Mouse (Mus musculus) gastrocnemius, adult 2 months (tissue): ENCODE data around the gene 1110004F10Rik. TPM values are rescaled to one million over a fixed set of nuclear protein-coding genes. Genes with fewer than 3 reads are reported as not detected.

ENCODE experiments used
- DNase-seq: peaks from one replicate; pipeline ENCODE4 v3.0.0; 2022
- H3K27ac ChIP-seq: fragments of 200-600 bp; 2 replicates; pipeline ENCODE4 v1.8.1; 2022; ENCODE audit warnings: mild to moderate bottlenecking
- H3K4me3 ChIP-seq: fragments of 200-600 bp; 2 replicates; pipeline ENCODE4 v1.8.1; 2022; ENCODE audit warnings: mild to moderate bottlenecking, moderate library complexity
- CTCF ChIP-seq: fragments of 200-600 bp; IDR thresholded peaks from 2 replicates; pipeline ENCODE4 v1.8.1; 2022; ENCODE audit warnings: antibody characterized with exemption, mild to moderate bottlenecking, moderate library complexity
- intact Hi-C: fragments of 180-260 bp; cut with DNase I; formaldehyde crosslinking; loops from one replicate; pipeline ENCODE4 v1.15.1; 2025
- total RNA-seq, 2 experiments: library from RNA; stranded (reverse); gene quantifications; 2 replicates each; pipeline ENCODE4 v1.2.3; 2021

The 1110004F10Rik gene
- total RNA-seq, 2 experiments from 2014 or later: 43.5 to 48.3 TPM

DNA sequence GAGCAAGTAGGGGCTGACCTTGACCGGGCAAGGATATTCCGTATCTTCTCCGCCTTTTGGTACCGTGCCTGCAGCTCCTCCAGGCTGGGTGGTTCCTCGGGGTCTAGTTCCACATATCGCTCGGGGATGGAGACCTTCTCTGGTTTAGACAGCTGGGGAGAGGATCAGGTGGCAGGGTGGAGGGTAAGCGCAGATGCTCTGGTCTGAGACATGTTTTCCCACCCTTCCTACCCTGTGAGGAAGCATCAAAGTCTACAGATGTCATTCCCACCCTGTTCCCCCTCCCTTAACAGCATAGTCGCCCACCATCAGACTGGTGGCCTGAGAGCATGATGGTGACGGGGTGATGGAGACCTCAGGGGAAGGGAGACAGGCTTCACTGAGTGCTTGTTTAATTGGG lies 90.2 kb downstream of the 1110004F10Rik start:
- DNase-seq: no peak
- TF ChIP-seq CTCF: no peak

DNA sequence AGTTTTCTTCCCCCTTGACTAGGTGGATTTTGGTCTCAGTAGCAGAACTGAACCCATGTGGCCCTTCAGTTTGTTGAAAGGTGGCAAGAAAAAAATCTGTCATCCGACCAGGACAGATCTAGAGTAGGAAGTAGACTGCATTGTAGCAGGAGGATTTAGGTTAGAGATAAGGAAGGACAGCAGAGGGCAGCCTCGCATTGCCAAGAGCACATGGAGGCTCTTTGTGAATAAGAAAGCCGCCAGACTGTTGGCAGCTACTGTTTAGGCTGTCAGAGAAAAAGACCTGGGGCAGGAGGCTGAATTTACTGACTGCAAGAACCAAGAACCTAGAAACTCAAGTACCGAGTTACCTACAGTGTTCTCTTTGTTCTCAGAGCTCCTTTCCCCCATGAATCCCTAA lies 92.2 kb downstream of the 1110004F10Rik start:
- intact Hi-C loops: loop anchor here (5.0 kb wide), 1 partner anchor 66 kb away; no protein-coding TSS in a partner anchor
- H3K4me3 ChIP-seq: no peak overlapping the region
- DNase-seq: no peak

More for the DNA sequence above, 90.2 kb downstream of the 1110004F10Rik start:
- Histone ChIP-seq H3K4me3 (no peak overlapping the region), H3K27ac (no peak overlapping the region)
- intact Hi-C loops: no loop called here

DNA sequence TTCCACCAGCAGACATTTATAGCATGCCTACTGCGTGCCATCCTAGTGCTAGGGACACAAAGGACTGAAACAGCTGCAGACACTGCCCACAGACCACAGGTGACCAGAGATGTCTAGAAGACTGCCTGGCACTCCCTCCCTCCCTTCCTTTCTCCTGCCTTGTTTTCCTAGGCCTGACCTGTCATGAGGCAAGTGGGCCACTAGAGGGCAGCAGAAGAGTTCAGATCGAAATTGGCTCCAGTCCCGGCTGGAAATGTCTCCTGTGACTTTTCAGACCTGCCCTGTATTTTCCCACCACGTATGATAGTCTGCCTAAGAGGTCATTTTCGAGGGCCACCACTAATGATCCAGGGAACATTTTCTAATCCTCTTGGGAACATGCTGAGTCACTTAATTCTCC lies 92.9 kb downstream of the 1110004F10Rik start:
- Histone ChIP-seq H3K4me3 (no peak overlapping the region), H3K27ac (no peak overlapping the region)
- no peak; the same call in none of the 2 replicates for TF ChIP-seq CTCF
- peak; percentile 78 for DNase-seq
- intact Hi-C loops: loop anchor here (5.0 kb wide), 1 partner anchor 65 kb away; no protein-coding TSS in a partner anchor

More for the DNA sequence above, 92.2 kb downstream of the 1110004F10Rik start:
- TF ChIP-seq CTCF: 0 out of 2 replicates have a peak, but pooled peaks have one; percentile 9
- no peak overlapping the region for H3K27ac ChIP-seq

DNA sequence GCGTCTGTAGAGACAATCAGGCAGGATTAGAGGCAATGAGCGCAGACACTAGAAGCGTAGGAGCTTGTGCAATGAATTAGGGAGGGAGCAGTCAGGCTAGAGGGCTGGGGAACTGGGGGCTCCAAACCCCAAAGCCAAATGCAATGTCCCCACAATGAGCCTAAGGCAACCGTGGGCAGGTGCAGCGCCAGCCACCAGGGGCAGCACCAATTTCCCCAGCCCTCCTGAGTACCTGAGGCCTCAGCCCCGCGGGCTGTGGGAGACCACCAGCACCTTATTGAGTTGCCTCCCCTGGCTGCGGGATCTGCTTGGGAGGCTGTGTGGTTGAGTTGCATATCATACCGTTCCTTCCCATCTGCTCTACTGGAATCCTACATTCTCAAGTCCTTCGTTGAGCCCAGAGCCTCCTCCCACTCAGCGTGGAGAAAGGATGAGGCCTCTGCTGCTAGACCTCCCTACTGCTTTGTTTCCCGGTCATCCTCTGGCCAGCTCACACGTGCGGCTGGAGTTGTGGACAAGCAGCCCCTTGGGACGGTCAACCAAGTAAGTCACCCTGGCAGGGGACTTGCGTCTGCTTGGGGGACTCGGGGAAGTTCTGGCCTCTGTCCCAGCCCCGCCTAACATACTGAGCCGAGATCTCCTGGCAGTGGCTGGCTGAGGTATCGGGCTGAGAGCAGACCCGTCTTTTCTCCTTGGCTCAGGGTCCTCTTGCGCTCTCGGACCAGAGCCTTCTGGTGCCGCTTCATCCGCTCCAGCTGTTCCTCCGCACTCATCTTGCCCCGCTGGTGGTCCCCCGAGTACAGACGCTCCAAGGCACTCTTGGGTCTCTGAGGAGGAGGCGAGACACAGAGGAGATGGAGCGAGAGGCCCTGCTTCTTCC lies 95.5 kb downstream of the 1110004F10Rik start:
- TF ChIP-seq CTCF: peak; percentile 14
- intact Hi-C loops: loop anchor here (5.0 kb wide), 1 partner anchor 63 kb away; no protein-coding TSS in a partner anchor
- Histone ChIP-seq H3K27ac (no peak overlapping the region), H3K4me3 (peak overlapping the region; percentile 3; the same call in 1 of the 2 replicates)
- peak; percentile 42 for DNase-seq

- no peak for DNase-seq
- TF ChIP-seq CTCF: no peak
- Histone ChIP-seq H3K27ac (no peak overlapping the region), H3K4me3 (no peak overlapping the region)
- intact Hi-C loops: no loop called here
Observed at GRCm38 (mm10) chr7:116137149-116137548, 98.0 kb downstream of the 1110004F10Rik start.

- no peak for TF ChIP-seq CTCF
- DNase-seq: no peak
- Histone ChIP-seq H3K4me3 (no peak overlapping the region), H3K27ac (no peak overlapping the region)
- intact Hi-C loops: no loop called here
Observed at GRCm38 (mm10) chr7:116137671-116138070, 98.5 kb downstream of the 1110004F10Rik start.

DNA sequence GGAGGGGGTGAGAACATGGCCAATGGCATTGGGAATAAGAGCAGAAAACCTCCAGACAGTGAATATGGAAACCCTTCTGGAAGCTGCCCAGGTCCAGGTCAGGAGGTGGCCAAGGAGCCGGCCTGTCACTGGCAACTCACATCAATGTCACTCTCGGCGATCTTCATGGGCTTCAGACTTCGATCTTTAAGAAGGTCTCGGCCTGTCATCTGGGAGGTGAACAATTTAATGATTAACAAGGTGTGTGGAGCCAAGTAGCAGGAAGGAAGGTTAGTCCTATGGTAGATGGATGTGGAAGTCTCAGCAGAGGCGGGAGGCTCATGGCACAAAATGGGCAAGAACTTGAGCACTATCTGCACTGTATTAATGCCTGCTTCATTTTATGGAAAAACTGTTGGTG lies 105.8 kb downstream of the 1110004F10Rik start:
- intact Hi-C loops: no loop called here
- Histone ChIP-seq H3K27ac (no peak overlapping the region), H3K4me3 (no peak overlapping the region)
- DNase-seq: no peak
- TF ChIP-seq CTCF: no peak

- intact Hi-C loops: no loop called here
- no peak for DNase-seq
- no peak overlapping the region for H3K27ac ChIP-seq
- no peak overlapping the region for H3K4me3 ChIP-seq
- TF ChIP-seq CTCF: no peak
Observed at GRCm38 (mm10) chr7:116147114-116147513, 107.9 kb downstream of the 1110004F10Rik start.

GRCm38 (mm10) chr7:116149568-116149967 lies 110.4 kb downstream of the 1110004F10Rik start:
- intact Hi-C loops: no loop called here
- H3K4me3 ChIP-seq: no peak overlapping the region
- TF ChIP-seq CTCF: no peak
- no peak overlapping the region for H3K27ac ChIP-seq
- no peak for DNase-seq

DNA sequence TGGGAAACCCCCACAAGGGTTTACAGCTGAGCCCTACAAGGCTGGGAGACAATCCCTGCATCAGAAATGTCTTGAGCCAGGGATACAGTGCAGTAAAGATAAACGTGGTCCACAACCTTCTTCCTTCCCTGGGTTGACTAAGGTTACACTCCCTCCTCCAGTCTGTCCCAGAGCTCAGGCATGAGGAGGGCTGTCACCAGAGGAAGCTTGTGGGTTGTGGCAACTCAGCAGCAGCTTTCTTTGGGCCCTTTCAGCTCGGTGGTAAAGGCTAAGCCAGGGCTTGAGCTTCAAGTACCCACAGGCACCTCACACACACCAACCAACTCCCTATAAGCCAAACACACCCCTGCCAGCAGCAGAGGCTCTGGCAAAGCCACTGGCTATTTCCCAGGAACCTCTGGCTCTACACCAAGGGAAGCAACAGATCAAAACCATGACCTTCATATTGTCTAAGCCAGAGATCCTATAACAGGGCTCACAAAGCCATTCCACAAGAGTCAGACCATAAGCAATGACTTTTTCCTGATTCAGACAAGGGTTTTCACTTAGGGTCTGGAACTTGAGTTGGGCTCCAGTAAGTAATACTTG lies 114.7 kb downstream of the 1110004F10Rik start:
- no peak for TF ChIP-seq CTCF
- DNase-seq: no peak
- Histone ChIP-seq H3K27ac (no peak overlapping the region), H3K4me3 (no peak overlapping the region)
- intact Hi-C loops: no loop called here

Other genes with a start within 250 kb of the 1110004F10Rik start
- gene Sox6, start 601 bp upstream of the 1110004F10Rik start, total RNA-seq: 100 to 1,000 TPM; 186 to 189 TPM
- 1 to 10 TPM; 1.6 to 2.3 TPM for gene Gm4353, start 45.2 kb downstream of the 1110004F10Rik start, total RNA-seq